Mouse (Mus musculus): ENCODE results near the gene Mast3. TPM values are rescaled to one million over a fixed set of nuclear protein-coding genes. Genes with fewer than 3 reads are reported as not detected.

The Mast3 gene
- polyA plus RNA-seq, 1 experiment from 2014 or later: 10.0 TPM

DNA sequence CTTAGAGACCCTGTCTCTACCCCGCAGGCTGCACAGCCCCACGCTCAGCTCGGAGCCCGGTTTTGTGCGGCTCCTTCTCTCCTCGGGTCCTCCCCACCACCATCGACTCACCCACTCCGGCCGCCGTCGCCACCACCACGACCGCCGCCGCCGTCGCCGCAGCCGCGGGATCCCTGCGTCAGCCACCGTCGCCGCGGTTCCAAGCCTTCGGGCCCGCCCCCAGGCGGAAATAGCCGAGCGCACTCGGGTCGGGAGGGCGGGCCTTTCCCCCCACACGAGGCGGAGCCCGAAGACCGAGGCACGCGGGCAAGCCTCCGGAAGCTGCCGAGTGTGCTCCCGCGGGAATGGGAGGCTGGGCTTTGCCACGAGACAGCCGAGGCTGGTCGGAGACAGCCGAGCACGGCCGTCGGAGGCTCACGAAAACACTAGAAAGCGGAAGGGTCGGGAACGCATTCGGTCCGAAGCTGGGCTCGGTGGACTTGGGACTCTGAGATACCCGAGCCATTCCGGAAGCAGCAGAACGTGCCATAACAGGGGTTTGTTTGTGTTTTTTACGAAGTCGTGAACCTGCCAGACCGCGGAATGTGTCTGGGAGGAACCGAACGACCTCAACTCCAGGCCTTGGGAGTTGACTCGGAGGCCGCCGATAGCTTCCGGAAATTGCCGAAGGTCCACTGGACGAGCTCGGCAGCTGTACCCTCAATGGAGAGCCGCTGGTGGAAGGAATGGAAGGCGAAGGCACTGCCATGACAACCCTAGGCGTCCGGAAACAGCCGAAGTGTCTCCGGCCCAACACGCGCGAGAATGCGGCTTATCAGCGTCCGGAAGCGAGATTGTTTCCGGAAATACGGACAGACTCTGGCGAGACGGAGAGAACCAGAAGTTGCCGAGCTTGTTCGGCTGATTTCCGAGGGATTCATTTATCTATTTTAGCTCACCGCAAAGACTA is 28.1 kb downstream of the Mast3 start, which contains the start of gene Pik3r2:
Gene Pik3r2 (minus strand): TSS at position 218 of the 949 bp plus-strand sequence.
- Histone ChIP-seq H3K9me3 (replicated peaks; ENCODE audit: control insufficient read depth, low read length) (no peaks in the 10 kb centered on the region), H3K27ac (ENCODE audit: low read length) (peak within 1 kb of the TSS; percentile 100), H3K27me3 (ENCODE audit: control insufficient read depth, insufficient read depth, low read length) (no peaks in the 10 kb centered on the region), H3K4me1 (ENCODE audit: control insufficient read depth, insufficient read depth, low read length) (peaks cover 45% of the 10 kb centered on the region), H3K9ac (ENCODE audit: low read length) (peak within 1 kb of the TSS; percentile 98), H3K4me3 (replicated peaks; ENCODE audit: low read length) (peak within 1 kb of the TSS; percentile 90), H3K36me3 (ENCODE audit: control insufficient read depth, insufficient read depth, low read length) (peaks cover 22% of the 10 kb centered on the region), H3K4me2 (ENCODE audit: low read depth, low read length) (peak within 1 kb of the TSS; percentile 69)
- peak; percentile 92 for ATAC-seq (ENCODE audit: insufficient read depth, low FRiP score)
- WGBS: under 1% methylated on average over 90 of the region's 94 CpGs

- Histone ChIP-seq H3K9me3 (replicated peaks; ENCODE audit: control insufficient read depth, low read length) (no peaks in the 10 kb centered on the region), H3K36me3 (ENCODE audit: control insufficient read depth, insufficient read depth, low read length) (peaks cover 29% of the 10 kb centered on the region), H3K9ac (ENCODE audit: low read length) (peak overlapping the region; percentile 98), H3K4me3 (replicated peaks; ENCODE audit: low read length) (peak overlapping the region; percentile 90), H3K27ac (ENCODE audit: low read length) (peak overlapping the region; percentile 73), H3K4me1 (ENCODE audit: control insufficient read depth, insufficient read depth, low read length) (peaks cover 45% of the 10 kb centered on the region), H3K4me2 (ENCODE audit: low read depth, low read length) (peak overlapping the region; percentile 69), H3K27me3 (ENCODE audit: control insufficient read depth, insufficient read depth, low read length) (no peaks in the 10 kb centered on the region)
- ATAC-seq (ENCODE audit: insufficient read depth, low FRiP score): no peak
- 2% methylated on average over 34 of the region's 34 CpGs for WGBS
These were observed 28.9 kb downstream of the Mast3 start for GRCm38 (mm10) chr8:70775851-70776495.

GRCm38 (mm10) chr8:70775227-70775626 is 29.6 kb downstream of the Mast3 start:
- peak overlapping the region; percentile 90 for H3K4me3 ChIP-seq (replicated peaks; ENCODE audit: low read length)
- peak overlapping the region; percentile 69 for H3K4me2 ChIP-seq (ENCODE audit: low read depth, low read length)
- no peak overlapping the region for H3K27ac ChIP-seq (ENCODE audit: low read length)
- H3K9ac ChIP-seq (ENCODE audit: low read length): peak overlapping the region; percentile 98
- H3K9me3 ChIP-seq (replicated peaks; ENCODE audit: control insufficient read depth, low read length): no peaks in the 10 kb centered on the region
- no peak for ATAC-seq (ENCODE audit: insufficient read depth, low FRiP score)
- WGBS: 86% methylated on average over 5 of the region's 5 CpGs
- peaks cover 45% of the 10 kb centered on the region for H3K4me1 ChIP-seq (ENCODE audit: control insufficient read depth, insufficient read depth, low read length)
- peaks cover 28% of the 10 kb centered on the region for H3K36me3 ChIP-seq (ENCODE audit: control insufficient read depth, insufficient read depth, low read length)
- no peaks in the 10 kb centered on the region for H3K27me3 ChIP-seq (ENCODE audit: control insufficient read depth, insufficient read depth, low read length)

- no peaks in the 10 kb centered on the region for H3K9me3 ChIP-seq (replicated peaks; ENCODE audit: control insufficient read depth, low read length)
- peaks cover 46% of the 10 kb centered on the region for H3K4me1 ChIP-seq (ENCODE audit: control insufficient read depth, insufficient read depth, low read length)
- no peak for ATAC-seq (ENCODE audit: insufficient read depth, low FRiP score)
- peak overlapping the region; percentile 69; the same call in 1 of the 2 replicates for H3K4me2 ChIP-seq (ENCODE audit: low read depth, low read length)
- 95% methylated on average over 18 of the region's 18 CpGs for WGBS
- H3K27me3 ChIP-seq (ENCODE audit: control insufficient read depth, insufficient read depth, low read length): no peaks in the 10 kb centered on the region
- H3K4me3 ChIP-seq (replicated peaks; ENCODE audit: low read length): peak overlapping the region; percentile 8; the same call in 1 of the 2 replicates
- peak overlapping the region; percentile 89 for H3K27ac ChIP-seq (ENCODE audit: low read length)
- H3K9ac ChIP-seq (ENCODE audit: low read length): peak overlapping the region; percentile 98
- H3K36me3 ChIP-seq (ENCODE audit: control insufficient read depth, insufficient read depth, low read length): peaks cover 28% of the 10 kb centered on the region
These were observed 30.1 kb downstream of the Mast3 start for GRCm38 (mm10) chr8:70774740-70775139.

GRCm38 (mm10) chr8:70773833-70774232 is 31.0 kb downstream of the Mast3 start:
- Histone ChIP-seq H3K4me1 (ENCODE audit: control insufficient read depth, insufficient read depth, low read length) (peaks cover 51% of the 10 kb centered on the region), H3K27ac (ENCODE audit: low read length) (peak overlapping the region; percentile 89), H3K36me3 (ENCODE audit: control insufficient read depth, insufficient read depth, low read length) (peaks cover 30% of the 10 kb centered on the region), H3K9me3 (replicated peaks; ENCODE audit: control insufficient read depth, low read length) (no peaks in the 10 kb centered on the region), H3K4me3 (replicated peaks; ENCODE audit: low read length) (peak overlapping the region; percentile 8), H3K9ac (ENCODE audit: low read length) (peak overlapping the region; percentile 98), H3K27me3 (ENCODE audit: control insufficient read depth, insufficient read depth, low read length) (no peaks in the 10 kb centered on the region), H3K4me2 (ENCODE audit: low read depth, low read length) (peak overlapping the region; percentile 41)
- peak; percentile 22; the same call in 1 of the 2 replicates for ATAC-seq (ENCODE audit: insufficient read depth, low FRiP score)
- 29% methylated on average over 9 of the region's 9 CpGs for WGBS

DNA sequence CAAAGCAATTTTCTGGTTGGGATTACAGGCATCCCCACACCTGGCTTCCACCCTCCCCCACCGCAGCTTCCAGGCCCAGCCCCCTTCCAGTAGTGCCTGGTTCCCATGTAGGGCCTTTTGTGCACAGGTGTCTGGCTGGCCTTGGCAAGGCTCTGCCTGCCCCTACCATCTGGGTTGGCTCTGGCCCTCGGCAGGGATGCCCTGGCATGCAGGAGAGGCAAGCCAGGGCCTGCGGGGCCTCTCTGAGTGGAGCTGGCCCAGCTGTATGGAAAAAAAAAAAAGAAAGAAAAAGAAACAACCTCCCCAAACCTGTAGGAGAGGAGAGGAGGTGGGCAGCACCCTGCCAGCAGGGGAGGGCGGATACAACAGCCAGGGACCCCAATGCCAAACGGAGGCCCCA is 31.4 kb downstream of the Mast3 start:
- 70% methylated on average over 5 of the region's 5 CpGs for WGBS
- H3K27ac ChIP-seq (ENCODE audit: low read length): peak overlapping the region; percentile 89
- peak overlapping the region; percentile 98 for H3K9ac ChIP-seq (ENCODE audit: low read length)
- no peaks in the 10 kb centered on the region for H3K9me3 ChIP-seq (replicated peaks; ENCODE audit: control insufficient read depth, low read length)
- H3K4me2 ChIP-seq (ENCODE audit: low read depth, low read length): peak overlapping the region; percentile 41
- H3K4me1 ChIP-seq (ENCODE audit: control insufficient read depth, insufficient read depth, low read length): peaks cover 51% of the 10 kb centered on the region
- ATAC-seq (ENCODE audit: insufficient read depth, low FRiP score): no peak
- peak overlapping the region; percentile 5 for H3K4me3 ChIP-seq (replicated peaks; ENCODE audit: low read length)
- H3K36me3 ChIP-seq (ENCODE audit: control insufficient read depth, insufficient read depth, low read length): peaks cover 35% of the 10 kb centered on the region
- no peaks in the 10 kb centered on the region for H3K27me3 ChIP-seq (ENCODE audit: control insufficient read depth, insufficient read depth, low read length)

GRCm38 (mm10) chr8:70772890-70773289 is 32.0 kb downstream of the Mast3 start:
- Histone ChIP-seq H3K9ac (ENCODE audit: low read length) (peak overlapping the region; percentile 31; the same call in 1 of the 2 replicates), H3K27me3 (ENCODE audit: control insufficient read depth, insufficient read depth, low read length) (no peaks in the 10 kb centered on the region), H3K4me3 (replicated peaks; ENCODE audit: low read length) (no peak overlapping the region), H3K4me1 (ENCODE audit: control insufficient read depth, insufficient read depth, low read length) (peaks cover 48% of the 10 kb centered on the region), H3K27ac (ENCODE audit: low read length) (peak overlapping the region; percentile 89), H3K36me3 (ENCODE audit: control insufficient read depth, insufficient read depth, low read length) (peaks cover 40% of the 10 kb centered on the region), H3K9me3 (replicated peaks; ENCODE audit: control insufficient read depth, low read length) (no peaks in the 10 kb centered on the region), H3K4me2 (ENCODE audit: low read depth, low read length) (peak overlapping the region; percentile 23; the same call in 1 of the 2 replicates)
- WGBS: 64% methylated on average over 9 of the region's 9 CpGs
- ATAC-seq (ENCODE audit: insufficient read depth, low FRiP score): no peak

DNA sequence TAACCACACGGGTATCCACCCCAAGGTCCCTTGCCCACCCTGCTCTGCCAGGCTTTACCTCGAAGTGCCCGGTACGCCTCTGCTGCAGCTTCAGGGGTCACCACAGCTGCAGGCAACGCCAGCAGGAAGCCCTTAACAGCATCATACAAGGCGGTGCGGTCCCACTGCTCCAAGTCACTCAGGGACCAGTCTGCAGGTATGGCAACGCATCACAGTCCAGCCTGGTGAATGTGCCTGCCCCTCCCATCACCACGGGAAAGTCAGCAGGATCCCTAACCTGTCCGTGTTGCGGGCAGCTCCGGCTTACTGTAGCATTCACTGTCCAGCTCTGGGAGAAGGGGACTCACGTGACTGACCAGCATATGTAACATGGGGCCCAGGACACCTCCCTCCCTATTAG is 32.8 kb downstream of the Mast3 start:
- no peak overlapping the region; the same call in 1 of the 2 replicates for H3K27ac ChIP-seq (ENCODE audit: low read length)
- peaks cover 47% of the 10 kb centered on the region for H3K4me1 ChIP-seq (ENCODE audit: control insufficient read depth, insufficient read depth, low read length)
- no peaks in the 10 kb centered on the region for H3K9me3 ChIP-seq (replicated peaks; ENCODE audit: control insufficient read depth, low read length)
- H3K4me3 ChIP-seq (replicated peaks; ENCODE audit: low read length): no peak overlapping the region
- H3K27me3 ChIP-seq (ENCODE audit: control insufficient read depth, insufficient read depth, low read length): no peaks in the 10 kb centered on the region
- H3K9ac ChIP-seq (ENCODE audit: low read length): 0 out of 2 replicates have a peak overlapping the region, but pooled peaks have one; percentile 21
- ATAC-seq (ENCODE audit: insufficient read depth, low FRiP score): no peak
- peaks cover 41% of the 10 kb centered on the region for H3K36me3 ChIP-seq (ENCODE audit: control insufficient read depth, insufficient read depth, low read length)
- 0 out of 2 replicates have a peak overlapping the region, but pooled peaks have one; percentile 23 for H3K4me2 ChIP-seq (ENCODE audit: low read depth, low read length)
- WGBS: 87% methylated on average over 13 of the region's 13 CpGs
